Mouse (Mus musculus) adrenal gland, postnatal 4 days (tissue): Measurements from ENCODE around the gene Fkbp1b. TPM values are rescaled to one million over a fixed set of nuclear protein-coding genes. Genes with fewer than 3 reads are reported as not detected.
"Not testable (repeated sequence)": the region's sequence is repeated elsewhere in the genome, so short reads cannot be mapped to it uniquely, and the experiment has no call there.

Experiments used
- DNase-seq, 2 experiments: peaks; one replicate each; pipeline ENCODE4 v3.0.0; 2021 to 2022; ENCODE audit warnings: low spot score in 2 of 2, mixed read lengths in 2 of 2
- total RNA-seq, 2 experiments: library from RNA; stranded (reverse); gene quantifications; 2 replicates each; pipeline ENCODE4 v1.2.3; 2021

The Fkbp1b gene
- total RNA-seq, 2 experiments from 2014 or later, result 24.5 to 33.2 TPM

GRCm38 (mm10) chr12:4856160-4856559 is 14.8 kb upstream of the Fkbp1b start:
- no peak for DNase-seq

DNA sequence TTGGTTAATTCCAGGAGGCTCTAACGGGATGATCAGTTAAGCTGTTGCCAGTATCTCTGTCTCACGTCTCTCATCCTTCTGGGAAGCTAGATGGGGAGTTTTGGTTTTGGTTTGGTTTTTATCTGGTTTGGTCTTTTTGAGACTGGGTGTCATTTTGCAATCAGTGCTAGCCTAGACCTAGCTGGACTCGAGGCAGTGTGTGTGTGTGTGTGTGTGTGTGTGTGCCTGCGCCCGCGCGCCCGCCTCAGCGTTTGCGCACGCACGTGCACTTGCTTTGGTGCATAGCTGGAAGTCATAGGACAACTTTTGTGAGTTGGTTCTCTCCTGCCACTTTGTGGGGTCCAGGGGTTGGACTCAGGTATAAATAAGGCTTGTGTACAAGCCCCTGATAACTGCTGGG is 2.4 kb upstream of the Fkbp1b start:
- DNase-seq, result no peak

GRCm38 (mm10) chr12:4842890-4843597 is 1.7 kb upstream of the Fkbp1b start, which contains the start of gene Wdcp:
TSS of gene Wdcp (plus strand) at chr12:4843303.
- peak; percentile 48 to 71 for DNase-seq

DNA sequence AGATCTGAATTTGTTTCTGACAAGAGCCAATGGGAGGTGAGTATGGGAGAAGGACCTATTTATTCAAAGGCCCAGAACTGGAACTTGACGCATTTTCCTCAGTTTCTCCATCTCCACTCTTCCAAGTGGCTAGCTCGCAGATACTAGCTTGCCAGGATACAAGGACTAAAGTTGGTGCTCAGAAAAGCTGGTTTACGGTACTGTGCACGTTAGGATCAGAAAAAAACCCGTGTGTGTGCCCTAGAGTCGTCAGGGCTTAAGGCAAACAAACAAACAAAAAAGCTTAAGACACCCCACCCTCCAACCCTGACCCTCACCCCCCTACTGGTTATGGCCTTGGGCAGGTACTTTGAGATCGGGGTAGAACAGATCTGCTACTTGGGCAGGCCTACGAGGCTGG is 1.1 kb upstream of the Fkbp1b start:
- DNase-seq, result no peak

DNA sequence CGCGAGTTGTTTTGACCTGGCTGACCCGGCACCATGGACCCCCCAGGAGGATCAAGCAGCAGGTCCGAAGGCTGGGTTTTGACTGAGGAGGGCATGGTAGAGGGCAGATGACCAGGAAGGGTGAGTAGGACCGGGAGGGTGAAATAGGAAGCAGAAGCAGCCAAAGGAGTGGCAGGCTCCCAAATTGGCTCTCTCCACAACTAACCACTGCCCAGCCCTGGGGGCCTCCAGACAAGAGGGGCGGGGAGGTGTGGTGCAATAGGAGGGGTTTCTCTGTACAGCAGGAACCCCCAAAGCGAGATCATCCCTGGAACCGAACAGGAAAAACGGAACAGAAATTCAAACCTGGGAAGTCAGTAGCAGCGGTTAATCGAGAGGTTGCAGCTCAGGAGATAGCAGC is 650 bp downstream of the Fkbp1b start:
- DNase-seq, result no peak

DNA sequence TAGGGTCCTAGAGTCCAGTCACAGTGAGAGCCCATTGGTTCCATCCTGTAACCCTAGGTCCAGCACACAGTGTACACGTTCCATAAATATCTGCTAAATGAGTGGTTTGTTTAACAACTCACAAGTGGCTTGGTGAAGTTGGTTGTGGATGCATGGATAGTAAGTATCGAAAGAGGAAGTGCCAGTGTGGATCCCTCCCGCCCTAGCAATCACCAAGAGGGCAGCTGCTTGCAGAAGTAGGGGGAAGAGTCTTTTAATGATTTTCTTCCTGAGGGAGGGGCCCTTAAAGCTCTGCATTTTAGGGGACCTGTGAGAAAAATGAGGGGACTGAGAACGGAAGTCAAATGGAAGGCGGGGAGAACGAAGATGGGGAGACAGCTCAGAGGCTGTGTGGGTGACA is 1.4 kb downstream of the Fkbp1b start:
- no peak for DNase-seq

DNA sequence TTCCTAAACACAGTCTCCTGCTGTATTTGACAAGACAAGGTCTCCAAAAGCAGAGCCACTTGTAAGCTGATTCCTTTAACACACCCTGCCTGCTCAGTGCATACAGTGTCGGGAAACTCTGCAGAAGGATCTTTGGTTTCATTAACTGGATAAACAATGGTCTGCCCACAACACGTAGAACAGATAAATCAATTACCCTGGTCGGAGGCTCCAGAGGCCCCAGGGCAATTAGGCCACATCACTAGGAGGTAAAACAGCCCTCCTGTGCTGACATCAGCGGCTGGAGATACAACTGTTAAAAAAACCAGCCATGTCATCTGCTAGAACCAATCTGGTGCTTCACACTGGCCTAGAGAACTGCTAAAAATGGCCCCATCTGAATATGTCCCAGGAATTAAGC is 4.4 kb downstream of the Fkbp1b start:
- no peak for DNase-seq

DNA sequence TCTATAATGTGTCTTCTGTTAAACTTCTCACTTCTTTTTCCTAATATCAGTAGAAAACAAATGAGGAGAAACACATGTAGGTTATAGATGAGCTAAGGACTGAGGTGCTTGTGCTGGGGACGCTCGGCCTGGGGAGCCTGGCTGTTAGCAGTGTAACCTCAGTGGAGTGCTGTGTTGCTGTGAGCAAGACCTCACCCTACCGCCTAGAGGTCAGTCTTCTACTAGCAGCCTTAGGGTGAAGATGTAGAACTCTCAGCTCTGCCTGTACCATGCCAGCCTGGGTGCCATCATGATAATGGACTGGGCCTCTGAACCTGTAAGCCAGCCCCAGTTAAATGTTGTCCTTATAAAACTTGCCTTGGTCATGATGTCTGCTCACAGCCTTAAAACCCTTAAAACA is 14.1 kb downstream of the Fkbp1b start:
- no peak for DNase-seq

DNA sequence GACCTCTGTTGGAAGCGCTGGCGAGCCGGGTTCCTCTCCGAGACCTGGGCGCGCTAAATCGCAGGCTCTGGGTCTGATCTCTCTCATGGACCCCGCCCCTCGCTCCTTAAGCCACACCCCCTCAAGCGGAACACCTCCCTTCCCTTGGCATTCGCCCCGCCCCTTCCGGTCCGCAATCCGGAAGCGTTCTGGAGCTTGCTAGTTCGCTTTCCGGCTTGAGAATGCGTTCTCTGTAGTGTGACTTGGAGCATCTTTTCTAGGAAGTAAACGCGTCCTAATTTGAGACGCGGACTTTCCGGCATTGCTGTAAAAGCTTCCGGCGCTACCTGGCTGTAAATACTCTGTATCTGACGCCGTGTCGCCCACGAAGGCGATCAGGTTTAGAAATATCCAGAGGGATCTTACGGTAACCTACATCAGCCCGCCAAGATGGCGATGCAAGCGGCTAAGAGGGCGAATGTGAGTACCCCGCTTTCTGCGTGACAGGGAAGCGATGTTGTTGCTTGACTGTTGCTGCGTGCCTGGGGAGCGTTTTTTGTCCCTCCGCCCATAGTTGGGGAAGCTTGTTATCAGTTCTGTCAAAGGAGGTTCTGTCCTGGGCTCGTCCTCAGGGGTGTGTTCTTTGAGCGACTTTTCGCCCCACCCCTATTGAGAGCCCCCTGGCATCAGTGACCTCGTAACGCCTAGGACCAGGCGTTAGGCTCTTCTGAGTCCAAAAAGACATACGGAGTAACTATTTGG is 23.9 kb downstream of the Fkbp1b start, which contains the start of gene Sf3b6:
Gene Sf3b6, plus strand, starts transcription at position 184 of the 741 bp plus-strand sequence.
- DNase-seq, result peak; percentile 96 to 99

DNA sequence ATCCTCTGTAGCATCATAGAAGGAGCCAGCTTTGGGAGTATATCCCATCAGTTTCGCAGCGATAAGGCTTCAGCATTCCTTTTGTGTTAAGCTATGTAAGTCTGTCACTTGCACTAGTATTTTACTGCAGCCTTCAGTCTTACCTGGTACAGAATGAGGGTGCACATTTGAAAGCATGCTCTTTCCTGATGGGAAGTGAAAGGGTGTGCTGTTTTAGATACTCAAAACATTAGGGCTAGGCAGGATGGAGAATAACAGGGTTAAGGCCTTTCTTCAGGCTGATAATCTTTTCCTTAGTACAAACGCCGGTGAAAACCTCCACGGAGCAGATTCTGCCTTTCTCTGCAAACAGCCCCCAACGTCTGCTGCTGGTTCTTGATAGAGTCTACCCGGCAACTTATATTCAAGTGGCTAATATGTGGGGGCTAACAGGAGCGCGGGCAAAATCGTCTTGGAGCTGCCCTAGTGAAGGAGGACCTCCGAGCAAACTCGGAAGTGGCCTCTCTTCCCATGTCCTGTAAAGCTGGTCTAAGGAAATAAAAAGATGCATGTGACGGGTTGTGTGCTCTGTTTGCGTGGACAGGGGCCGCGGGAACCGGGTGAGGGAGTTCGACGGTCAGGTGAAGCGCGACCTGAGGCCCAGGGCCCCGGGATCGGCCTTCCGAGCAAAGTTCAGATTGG is 24.6 kb downstream of the Fkbp1b start:
- no peak for DNase-seq

- DNase-seq, result no peak
Observed at GRCm38 (mm10) chr12:4813636-4814035, 27.8 kb downstream of the Fkbp1b start.

- no peak for DNase-seq
Observed at GRCm38 (mm10) chr12:4811705-4812104, 29.7 kb downstream of the Fkbp1b start.

DNA sequence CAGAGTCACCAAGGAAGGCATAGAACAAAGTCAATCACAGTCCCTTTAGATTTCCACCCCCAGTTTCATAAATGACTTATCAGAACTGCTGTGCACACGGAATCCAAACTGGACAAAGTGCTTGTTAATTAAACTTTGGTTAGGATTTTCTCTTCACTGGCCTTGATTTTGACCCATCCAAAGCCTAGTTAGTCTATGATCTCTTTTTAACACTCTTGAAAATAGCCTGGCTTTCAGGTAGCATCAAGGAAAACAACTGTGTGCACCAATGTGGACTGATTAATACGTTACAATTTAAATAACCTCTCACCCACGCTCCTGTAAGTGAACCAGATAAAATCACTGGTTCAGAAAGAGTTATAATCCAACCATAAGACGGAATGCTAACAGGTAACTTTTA is 30.4 kb downstream of the Fkbp1b start:
- DNase-seq, result no peak

GRCm38 (mm10) chr12:4797471-4797870 is 43.9 kb downstream of the Fkbp1b start:
- not testable (repeated sequence) for DNase-seq

- no peak for DNase-seq
Observed at GRCm38 (mm10) chr12:4793718-4794117, 47.7 kb downstream of the Fkbp1b start.

- DNase-seq, result not testable (repeated sequence)
Observed at GRCm38 (mm10) chr12:4788128-4788527, 53.3 kb downstream of the Fkbp1b start.

- DNase-seq, result no peak
Observed at GRCm38 (mm10) chr12:4784466-4784865, 56.9 kb downstream of the Fkbp1b start.

DNA sequence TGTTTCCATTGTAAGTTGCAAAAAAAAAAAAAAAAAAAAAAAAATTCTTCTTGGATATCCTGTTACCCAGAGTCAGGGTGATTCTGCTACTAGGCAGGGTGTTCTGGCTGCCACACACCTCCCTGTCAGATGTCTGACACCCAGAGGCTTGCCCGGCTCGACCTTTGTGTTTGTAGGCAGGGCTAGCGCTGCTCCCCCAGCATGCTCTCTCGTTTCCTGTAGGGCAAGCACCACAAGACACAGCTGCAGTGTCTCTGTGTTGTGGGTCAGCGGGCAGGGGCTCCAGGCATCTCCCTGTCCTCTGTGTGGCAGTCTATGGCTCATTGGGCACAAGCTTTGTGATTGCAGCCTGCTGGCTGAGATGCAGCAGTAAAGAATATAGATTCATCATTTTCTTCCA is 57.8 kb downstream of the Fkbp1b start:
- DNase-seq, result no peak
